Mouse (Mus musculus) thymus, adult 2 months (tissue): ENCODE results near the gene Slc27a4.

Source experiments
- CTCF ChIP-seq: fragments of 200-500 bp; IDR thresholded peaks from 2 replicates; pipeline ENCODE4 v1.5.1; 2012; ENCODE audit warnings: mild to moderate bottlenecking, control low read depth, low read length, moderate library complexity, borderline replicate concordance; ENCODE audit not compliant: control insufficient read depth, poor library complexity, insufficient read depth; ENCODE audit errors: extremely low read depth
- POLR2A ChIP-seq: fragments of 200-500 bp; IDR thresholded peaks from 2 replicates; pipeline ENCODE4 v1.6.1; 2012; ENCODE audit warnings: mild to moderate bottlenecking, low read length, control low read depth, moderate library complexity; ENCODE audit not compliant: control insufficient read depth, poor library complexity, insufficient read depth; ENCODE audit errors: extremely low read depth

- no peak for TF ChIP-seq CTCF
- no peak for TF ChIP-seq POLR2A
Observed at GRCm38 (mm10) chr2:29853736-29854135, 51.3 kb downstream of the Slc27a4 start.
